Mouse (Mus musculus) liver, embryonic 14.5 days (tissue): ENCODE measurements around the gene Socs5. TPM values are rescaled to one million over a fixed set of nuclear protein-coding genes. Genes with fewer than 3 reads are reported as not detected.

Experiments used
- ATAC-seq: fragments of 200-750 bp; cut with Nextera tagmentation; 2 replicates; pipeline ENCODE4 v1.8.0; 2017; ENCODE audit warnings: moderate number of reproducible peaks, mild to moderate bottlenecking, moderate library complexity; ENCODE audit not compliant: insufficient read depth
- DNase-seq, 3 experiments: peaks; one replicate each; pipeline ENCODE4 v3.0.0-alpha.2; 2012 to 2013; ENCODE audit warnings: low read depth in 3 of 3, low spot score in 3 of 3
- H3K27ac ChIP-seq: fragments of 300-500 bp; sonication (generic); 2 replicates; pipeline ENCODE4 v1.5.1; 2014; ENCODE audit warnings: moderate library complexity, mild to moderate bottlenecking, control low read depth, inconsistent platforms
- H3K27me3 ChIP-seq: fragments of 300-500 bp; sonication (generic); 2 replicates; pipeline ENCODE4 v1.6.1; 2014; ENCODE audit warnings: mild to moderate bottlenecking, low read length, moderate library complexity; ENCODE audit not compliant: control insufficient read depth, insufficient read depth
- H3K36me3 ChIP-seq: fragments of 300-500 bp; sonication (generic); replicated peaks from 2 replicates; pipeline ENCODE4 v1.6.1; 2014; ENCODE audit warnings: low read depth; ENCODE audit not compliant: control insufficient read depth, insufficient read depth
- H3K4me1 ChIP-seq, 2 experiments: fragments of 200-500 bp in 1 of 2; fragments of 300-500 bp in 1 of 2; sonication (generic) in 1 of 2; replicated peaks; 2 replicates each; pipeline ENCODE4 v1.6.1; 2012 to 2014; ENCODE audit warnings: antibody characterized with exemption in 1 of 2, inconsistent platforms in 1 of 2, low read length in 1 of 2; ENCODE audit not compliant: control insufficient read depth in 2 of 2, insufficient read depth in 2 of 2
- H3K4me2 ChIP-seq: fragments of 300-500 bp; sonication (generic); 2 replicates; pipeline ENCODE4 v1.6.1; 2014; ENCODE audit warnings: low read depth, mild to moderate bottlenecking, control low read depth, moderate library complexity
- H3K4me3 ChIP-seq, 2 experiments: fragments of 200-500 bp in 1 of 2; fragments of 300-500 bp in 1 of 2; sonication (generic) in 1 of 2; 2 replicates each; pipeline ENCODE4 v1.5.1; 2012 to 2014; ENCODE audit warnings: low read depth in 2 of 2, low read length in 2 of 2, mild to moderate bottlenecking in 2 of 2, control low read depth in 1 of 2, inconsistent platforms in 1 of 2, moderate library complexity in 1 of 2; ENCODE audit not compliant: insufficient read depth in 1 of 2
- H3K9ac ChIP-seq: fragments of 300-500 bp; sonication (generic); replicated peaks from 2 replicates; pipeline ENCODE4 v1.6.1; 2014; ENCODE audit warnings: mild to moderate bottlenecking, control low read depth, moderate library complexity
- H3K9me3 ChIP-seq: fragments of 300-500 bp; sonication (generic); 2 replicates; pipeline ENCODE4 v1.6.1; 2016; ENCODE audit warnings: low read length, mixed read lengths; ENCODE audit not compliant: control insufficient read depth
- CTCF ChIP-seq: IDR thresholded peaks from 2 replicates; pipeline ENCODE4 v1.5.1; 2016; ENCODE audit warnings: antibody characterized with exemption, low read depth, control low read depth
- EP300 ChIP-seq: IDR thresholded peaks from 2 replicates; pipeline ENCODE4 v1.6.1; 2016; ENCODE audit warnings: antibody characterized with exemption, low read depth
- WGBS: fragments of 180-500 bp; shearing (Covaris S2); extraction: QIAGEN DNeasy Blood & Tissue Kit; methylation state at CpG from one replicate; pipeline ENCODE4 v1.1.7; 2014; ENCODE audit not compliant: insufficient replicate concordance; 5-methylcytosine and 5-hydroxymethylcytosine counted together
- polyA plus RNA-seq, 2 experiments: library from polyadenylated mRNA; depleted of rRNA in 1 of 2; stranded (reverse) in 1 of 2; unstranded in 1 of 2; fragments of >200 nt; fragmentation: Nextera tagmentation in 1 of 2; extraction: Ambion mirVana in 1 of 2; gene quantifications; 2 replicates each; pipeline versions ENCODE4 v1.2.1 to v1.2.3; 2012 to 2014

Socs5 gene
- polyA plus RNA-seq, 2 experiments: 1.6 TPM

DNA sequence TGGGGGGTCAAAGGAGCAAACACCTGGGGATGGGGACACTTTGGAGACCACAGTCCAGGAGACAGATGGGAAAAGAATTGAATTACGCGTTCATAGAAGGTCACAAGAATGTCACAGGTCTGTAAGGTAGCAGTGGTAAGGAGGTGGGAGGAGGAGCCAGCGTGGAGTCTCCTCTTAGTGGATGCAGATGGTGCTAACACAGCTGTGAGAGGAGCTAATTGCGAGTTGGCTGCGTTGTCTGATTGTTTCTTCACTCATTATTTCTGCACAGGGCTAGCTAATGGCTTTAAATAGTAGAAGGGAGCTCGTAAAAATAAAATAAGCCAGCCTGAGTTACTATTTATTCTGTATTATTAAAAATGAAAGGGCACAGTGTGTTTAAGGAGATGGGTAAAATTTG lies 8.1 kb downstream of the Socs5 start:
- DNase-seq (no peak), ATAC-seq (no peak)
- no peak overlapping the region for H3K9ac ChIP-seq
- peaks cover 0 to 14% of the 10 kb centered on the region in 2 experiments; a peak in 2 of 4 replicates for H3K4me1 ChIP-seq
- no peaks in the 10 kb centered on the region for H3K9me3 ChIP-seq
- H3K27me3 ChIP-seq: no peaks in the 10 kb centered on the region
- H3K36me3 ChIP-seq: no peaks in the 10 kb centered on the region
- H3K27ac ChIP-seq: no peak overlapping the region
- no peak overlapping the region for H3K4me2 ChIP-seq
- TF ChIP-seq CTCF (no peak), EP300 (no peak)
- WGBS: 57% methylated on average over 6 of the region's 6 CpGs
- H3K4me3 ChIP-seq: no peak overlapping the region

DNA sequence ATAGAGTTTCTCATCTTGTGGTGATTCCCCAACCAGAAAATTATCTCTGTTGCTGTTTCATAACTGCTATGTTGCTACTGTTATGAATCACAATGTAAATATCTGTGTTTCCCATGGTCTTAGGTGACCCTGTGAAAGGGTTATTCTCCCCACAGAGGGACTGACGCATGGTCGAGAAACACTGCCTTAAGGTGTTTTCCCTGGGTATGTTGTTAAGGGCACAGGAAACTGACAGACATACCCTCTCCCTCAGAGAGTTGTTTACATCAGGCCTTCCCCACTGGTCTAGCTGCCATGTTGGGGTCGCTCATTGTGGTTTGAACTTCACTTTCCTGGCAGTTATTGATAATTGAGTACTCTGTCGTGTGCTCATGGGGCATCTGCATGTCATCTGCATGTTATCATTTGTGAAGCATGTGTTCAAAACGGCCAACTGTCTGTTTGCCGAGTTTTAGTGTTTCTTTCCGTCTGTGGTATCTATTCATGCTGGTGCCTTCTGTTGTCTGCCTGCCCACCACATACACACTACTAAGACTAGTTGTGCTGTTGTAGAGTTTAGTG lies 11.6 kb downstream of the Socs5 start:
- DNase-seq (no peak), ATAC-seq (peak; percentile 53)
- no peak overlapping the region for H3K9ac ChIP-seq
- H3K4me3 ChIP-seq: no peak overlapping the region
- WGBS: 25% methylated on average over 7 of the region's 7 CpGs
- no peaks in the 10 kb centered on the region for H3K9me3 ChIP-seq
- H3K27ac ChIP-seq: no peak overlapping the region
- no peaks in the 10 kb centered on the region for H3K36me3 ChIP-seq
- TF ChIP-seq EP300 (peak; percentile 62), CTCF (no peak)
- peaks cover 0 to 11% of the 10 kb centered on the region in 2 experiments; a peak in 2 of 4 replicates for H3K4me1 ChIP-seq
- H3K4me2 ChIP-seq: no peak overlapping the region
- H3K27me3 ChIP-seq: no peaks in the 10 kb centered on the region

DNA sequence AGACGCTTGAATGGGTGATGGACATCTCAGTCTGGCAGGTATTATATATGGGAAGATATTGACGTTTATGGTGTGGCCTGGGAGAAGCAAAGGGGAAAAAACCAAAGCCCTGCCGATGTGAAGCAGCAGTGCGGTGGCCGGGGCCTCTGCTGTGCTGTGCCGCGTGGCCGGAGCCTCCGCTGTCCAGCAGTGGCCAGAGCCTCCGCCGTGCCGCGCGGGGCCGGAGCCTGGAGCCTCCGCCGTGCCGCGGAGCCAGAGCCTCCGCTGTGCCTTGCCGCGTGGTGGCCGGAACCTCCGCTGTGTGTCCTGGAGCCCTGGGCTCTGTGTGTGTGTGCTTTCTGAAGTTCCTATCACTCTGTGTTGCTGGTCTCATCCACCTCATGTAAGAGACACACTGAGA lies 17.9 kb downstream of the Socs5 start:
- no peaks in the 10 kb centered on the region for H3K36me3 ChIP-seq
- H3K9ac ChIP-seq: no peak overlapping the region
- peaks cover 0 to 2% of the 10 kb centered on the region in 2 experiments; a peak in 2 of 4 replicates for H3K4me1 ChIP-seq
- H3K27ac ChIP-seq: no peak overlapping the region
- H3K9me3 ChIP-seq: no peaks in the 10 kb centered on the region
- H3K27me3 ChIP-seq: no peaks in the 10 kb centered on the region
- H3K4me2 ChIP-seq: no peak overlapping the region; the same call in 1 of the 2 replicates
- 61% methylated on average over 24 of the region's 24 CpGs for WGBS
- DNase-seq (no peak), ATAC-seq (no peak)
- TF ChIP-seq CTCF (no peak), EP300 (no peak)
- no peak overlapping the region for H3K4me3 ChIP-seq

DNA sequence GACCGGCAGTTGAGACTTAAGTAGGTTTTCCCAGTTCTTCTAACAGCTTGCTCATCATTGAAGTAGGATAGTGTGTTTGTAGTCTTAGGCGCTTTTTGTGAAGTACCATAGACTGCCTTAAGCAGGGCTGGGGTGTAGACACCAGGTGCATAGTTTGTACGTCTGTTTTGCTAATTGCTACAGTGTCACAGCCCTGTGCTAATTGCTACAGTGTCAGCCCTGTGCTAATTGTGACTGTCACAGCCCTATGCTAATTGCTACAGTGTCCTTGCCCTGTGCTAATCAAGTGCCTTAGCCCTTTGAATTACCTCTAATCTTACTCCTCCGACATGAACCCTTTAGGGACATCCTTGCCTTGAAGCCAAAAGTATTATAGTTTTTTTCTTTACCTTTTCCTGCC lies 24.8 kb downstream of the Socs5 start:
- Histone ChIP-seq H3K36me3 (no peaks in the 10 kb centered on the region), H3K4me3 (no peak overlapping the region), H3K27me3 (no peaks in the 10 kb centered on the region), H3K4me1 (no peaks in the 10 kb centered on the region), H3K4me2 (no peak overlapping the region), H3K27ac (no peak overlapping the region), H3K9ac (no peak overlapping the region), H3K9me3 (no peaks in the 10 kb centered on the region)
- TF ChIP-seq CTCF (no peak), EP300 (no peak)
- no peak for ATAC-seq
- DNase-seq: no peak
- 64% methylated on average over 4 of the region's 4 CpGs for WGBS

DNA sequence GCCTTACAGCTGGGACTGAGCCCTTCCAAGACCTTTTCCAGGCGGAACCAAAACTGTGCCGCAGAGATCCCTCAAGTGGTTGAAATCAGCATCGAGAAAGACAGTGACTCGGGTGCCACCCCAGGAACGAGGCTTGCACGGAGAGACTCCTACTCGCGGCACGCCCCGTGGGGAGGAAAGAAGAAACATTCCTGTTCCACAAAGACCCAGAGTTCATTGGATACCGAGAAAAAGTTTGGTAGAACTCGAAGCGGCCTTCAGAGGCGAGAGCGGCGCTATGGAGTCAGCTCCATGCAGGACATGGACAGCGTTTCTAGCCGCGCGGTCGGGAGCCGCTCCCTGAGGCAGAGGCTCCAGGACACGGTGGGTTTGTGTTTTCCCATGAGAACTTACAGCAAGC lies 26.3 kb downstream of the Socs5 start:
- Histone ChIP-seq H3K9ac (no peak overlapping the region), H3K27ac (no peak overlapping the region), H3K4me1 (no peaks in the 10 kb centered on the region), H3K4me2 (no peak overlapping the region), H3K27me3 (no peaks in the 10 kb centered on the region), H3K9me3 (no peaks in the 10 kb centered on the region), H3K36me3 (no peaks in the 10 kb centered on the region), H3K4me3 (no peak overlapping the region)
- ATAC-seq (no peak), DNase-seq (no peak)
- WGBS: 79% methylated on average over 23 of the region's 23 CpGs
- no peak for TF ChIP-seq EP300
- no peak for TF ChIP-seq CTCF

DNA sequence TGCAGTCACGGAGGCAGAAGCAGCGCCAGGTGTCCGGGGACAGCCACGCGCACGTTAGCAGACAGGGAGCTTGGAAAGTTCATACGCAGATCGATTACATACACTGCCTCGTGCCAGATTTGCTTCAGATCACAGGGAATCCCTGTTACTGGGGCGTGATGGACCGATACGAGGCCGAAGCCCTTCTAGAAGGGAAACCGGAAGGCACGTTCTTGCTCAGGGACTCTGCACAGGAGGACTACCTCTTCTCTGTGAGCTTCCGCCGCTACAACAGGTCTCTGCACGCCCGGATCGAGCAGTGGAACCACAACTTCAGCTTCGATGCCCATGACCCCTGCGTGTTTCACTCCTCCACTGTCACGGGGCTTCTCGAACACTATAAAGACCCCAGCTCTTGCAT lies 27.2 kb downstream of the Socs5 start:
- Histone ChIP-seq H3K4me1 (no peaks in the 10 kb centered on the region), H3K27me3 (no peaks in the 10 kb centered on the region), H3K27ac (no peak overlapping the region), H3K4me3 (no peak overlapping the region), H3K9ac (no peak overlapping the region), H3K4me2 (no peak overlapping the region), H3K9me3 (no peaks in the 10 kb centered on the region), H3K36me3 (no peaks in the 10 kb centered on the region)
- no peak for TF ChIP-seq EP300
- no peak for TF ChIP-seq CTCF
- DNase-seq: no peak
- ATAC-seq: no peak
- WGBS: 85% methylated on average over 24 of the region's 24 CpGs
